Mouse (Mus musculus): ENCODE measurements around the gene C130074G19Rik. TPM values are rescaled to one million over a fixed set of nuclear protein-coding genes. Genes with fewer than 3 reads are reported as not detected.

Gene C130074G19Rik
- polyA plus RNA-seq, 1 experiment: 7.4 TPM

DNA sequence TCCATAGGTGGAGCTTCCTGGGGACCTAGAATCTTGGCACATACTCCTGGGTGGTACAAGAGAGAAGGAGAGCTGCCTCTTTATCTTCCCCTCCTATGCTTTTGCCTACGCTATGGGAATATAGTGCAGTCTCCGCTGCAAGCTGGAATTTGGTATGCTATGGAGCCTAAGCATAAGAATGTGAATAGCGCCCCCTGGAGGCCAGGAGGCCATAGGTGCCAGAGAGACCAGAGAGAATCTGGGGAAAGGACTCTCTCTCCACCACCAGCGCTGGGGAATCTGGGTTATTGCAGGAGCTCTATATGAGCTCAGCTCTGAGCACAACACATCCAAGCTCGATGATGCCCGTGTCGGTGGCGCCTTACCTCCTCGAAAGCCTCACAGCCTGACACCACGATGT lies 50.8 kb downstream of the C130074G19Rik start:
- Histone ChIP-seq H3K4me3 (replicated peaks; ENCODE audit: insufficient read depth, low read depth, low read length) (no peak overlapping the region), H3K27ac (ENCODE audit: insufficient read depth, low read length) (no peak overlapping the region), H3K4me1 (ENCODE audit: control insufficient read depth, insufficient read depth, low read length) (no peaks in the 10 kb centered on the region), H3K27me3 (ENCODE audit: control insufficient read depth, insufficient read depth, low read length) (no peaks in the 10 kb centered on the region)
- 84% methylated on average over 10 of the region's 10 CpGs for WGBS
- TF ChIP-seq POLR2A (IDR thresholded peaks at IDR 0.05; ENCODE audit: borderline replicate concordance, insufficient read depth, low read length): no peak
- peak; percentile 11; the same call in 1 of the 2 replicates for TF ChIP-seq CTCF (IDR thresholded peaks at IDR 0.05; ENCODE audit: borderline replicate concordance, insufficient read depth, low read depth, low read length)
- no peak for DNase-seq

DNA sequence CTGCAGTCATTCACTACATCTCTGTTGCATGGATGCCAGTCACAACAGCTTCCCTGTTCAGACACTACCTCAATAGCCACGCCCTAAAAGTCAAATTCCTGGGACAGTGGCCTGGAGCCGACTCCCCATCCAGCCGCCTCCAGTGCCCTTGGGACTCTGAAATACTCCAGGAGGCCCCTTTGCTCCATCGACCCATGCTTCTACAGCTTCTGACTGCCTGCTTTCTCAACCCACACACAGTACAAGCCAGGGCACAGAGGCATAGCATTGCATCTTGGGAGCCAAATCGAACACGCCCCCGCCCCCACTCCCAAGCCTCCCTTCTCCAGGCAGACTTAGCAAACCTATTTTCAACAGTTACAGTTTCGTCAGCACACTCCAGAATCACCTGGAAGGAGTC lies 53.1 kb downstream of the C130074G19Rik start:
- H3K4me3 ChIP-seq (replicated peaks; ENCODE audit: insufficient read depth, low read depth, low read length): no peak overlapping the region
- 83% methylated on average over 8 of the region's 8 CpGs for whole genome bisulfite sequencing
- H3K27ac ChIP-seq (ENCODE audit: insufficient read depth, low read length): no peak overlapping the region
- H3K4me1 ChIP-seq (ENCODE audit: control insufficient read depth, insufficient read depth, low read length): no peaks in the 10 kb centered on the region
- DNase-seq: no peak
- TF ChIP-seq POLR2A (IDR thresholded peaks at IDR 0.05; ENCODE audit: borderline replicate concordance, insufficient read depth, low read length): no peak
- TF ChIP-seq CTCF (IDR thresholded peaks at IDR 0.05; ENCODE audit: borderline replicate concordance, insufficient read depth, low read depth, low read length): no peak
- H3K27me3 ChIP-seq (ENCODE audit: control insufficient read depth, insufficient read depth, low read length): no peaks in the 10 kb centered on the region

DNA sequence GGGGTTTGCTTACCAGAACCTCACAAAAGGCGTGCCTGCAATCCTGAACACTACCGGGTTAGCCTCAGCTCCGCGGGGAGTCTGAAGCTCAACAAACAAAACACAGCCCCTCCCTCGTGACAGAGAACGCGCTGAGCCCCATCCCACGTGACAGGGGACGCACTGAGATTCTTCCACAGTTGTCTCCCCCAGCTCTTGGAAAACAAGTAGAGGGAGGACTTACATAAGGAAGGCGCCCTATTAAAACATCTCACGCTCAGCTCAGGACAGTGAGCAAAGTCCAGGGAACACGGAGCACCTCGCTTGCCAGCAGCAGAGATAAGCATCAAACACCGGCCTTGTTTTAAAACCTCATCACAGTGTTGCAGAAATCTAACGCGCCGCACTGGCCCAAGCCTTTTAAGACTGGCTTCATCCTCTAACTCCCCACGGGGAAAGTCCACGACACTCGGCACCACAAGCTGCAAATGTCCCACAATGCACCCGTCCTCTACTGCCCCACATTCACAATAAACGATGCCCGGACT lies 55.8 kb downstream of the C130074G19Rik start:
- no peak for TF ChIP-seq POLR2A (IDR thresholded peaks at IDR 0.05; ENCODE audit: borderline replicate concordance, insufficient read depth, low read length)
- TF ChIP-seq CTCF (IDR thresholded peaks at IDR 0.05; ENCODE audit: borderline replicate concordance, insufficient read depth, low read depth, low read length): no peak
- WGBS: 34% methylated on average over 23 of the region's 23 CpGs
- DNase-seq: peak in 1 of 2 experiments; percentile 20
- H3K4me3 ChIP-seq (replicated peaks; ENCODE audit: insufficient read depth, low read depth, low read length): peak overlapping the region; percentile 32
- H3K27me3 ChIP-seq (ENCODE audit: control insufficient read depth, insufficient read depth, low read length): no peaks in the 10 kb centered on the region
- no peak overlapping the region for H3K27ac ChIP-seq (ENCODE audit: insufficient read depth, low read length)
- no peaks in the 10 kb centered on the region for H3K4me1 ChIP-seq (ENCODE audit: control insufficient read depth, insufficient read depth, low read length)

DNA sequence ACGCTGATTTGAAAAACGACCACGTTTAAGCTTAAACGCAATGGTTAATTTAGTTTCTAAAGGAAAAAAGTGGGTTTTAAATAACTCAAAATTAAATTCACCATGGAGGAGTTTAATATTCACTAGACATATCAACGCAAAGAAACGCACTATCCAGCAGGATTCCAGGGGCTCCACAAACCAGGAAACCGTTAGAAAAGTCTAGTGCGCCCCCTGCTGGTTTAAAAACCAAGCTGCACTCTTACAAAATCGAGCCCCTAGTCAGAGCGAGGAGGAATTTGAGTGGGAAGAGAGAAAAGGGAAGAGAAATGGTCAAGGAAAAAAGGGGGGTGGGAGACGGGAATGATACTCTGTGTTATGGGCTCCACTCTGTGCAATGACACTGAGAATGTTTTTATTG lies 57.9 kb downstream of the C130074G19Rik start:
- no peak overlapping the region for H3K4me3 ChIP-seq (replicated peaks; ENCODE audit: insufficient read depth, low read depth, low read length)
- H3K4me1 ChIP-seq (ENCODE audit: control insufficient read depth, insufficient read depth, low read length): no peaks in the 10 kb centered on the region
- TF ChIP-seq POLR2A (IDR thresholded peaks at IDR 0.05; ENCODE audit: borderline replicate concordance, insufficient read depth, low read length) (no peak), CTCF (IDR thresholded peaks at IDR 0.05; ENCODE audit: borderline replicate concordance, insufficient read depth, low read depth, low read length) (peak; percentile 31; the same call in 1 of the 2 replicates)
- no peak overlapping the region for H3K27ac ChIP-seq (ENCODE audit: insufficient read depth, low read length)
- no peaks in the 10 kb centered on the region for H3K27me3 ChIP-seq (ENCODE audit: control insufficient read depth, insufficient read depth, low read length)
- DNase-seq: no peak
- WGBS: 23% methylated on average over 11 of the region's 11 CpGs

DNA sequence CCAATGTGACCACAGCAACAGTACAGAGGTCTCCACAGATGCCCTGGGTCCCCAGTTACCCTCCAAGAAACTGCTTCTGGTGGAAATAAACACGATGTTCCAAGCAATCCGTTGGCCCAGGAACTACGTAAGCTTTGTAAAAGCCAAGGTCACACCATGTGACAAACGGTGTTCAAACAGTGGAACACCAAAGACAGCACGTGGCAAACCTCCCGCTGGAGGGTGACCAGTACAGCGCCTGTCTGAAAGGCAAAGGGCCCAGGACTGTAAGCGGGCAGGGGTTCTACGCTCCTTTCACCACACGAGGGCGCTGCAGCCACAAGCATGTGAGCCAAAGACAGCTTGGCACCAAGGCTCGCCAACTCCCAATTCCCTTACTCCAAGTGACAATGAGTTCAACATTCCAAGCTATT lies 58.6 kb downstream of the C130074G19Rik start:
- H3K27ac ChIP-seq (ENCODE audit: insufficient read depth, low read length): no peak overlapping the region

DNA sequence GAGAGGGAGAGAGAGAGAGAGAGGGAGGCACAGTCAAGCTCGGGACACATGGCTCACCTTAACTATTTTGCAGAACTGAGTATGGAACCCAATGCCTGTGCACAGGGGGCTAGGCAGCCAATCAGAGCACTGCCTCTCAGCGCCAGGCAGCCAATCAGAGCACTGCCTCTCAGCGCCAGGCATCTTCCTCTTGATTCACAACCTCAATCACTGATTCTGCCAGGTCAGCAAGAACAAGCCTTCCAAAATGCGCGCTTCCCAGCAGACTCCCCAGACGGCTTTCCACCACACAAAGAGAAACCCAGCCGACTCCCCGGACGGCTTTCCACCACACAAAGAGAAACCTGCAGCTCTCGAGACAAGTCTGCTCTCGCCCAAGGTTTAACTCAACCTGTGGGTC lies 60.3 kb downstream of the C130074G19Rik start:
- no peak for TF ChIP-seq POLR2A (IDR thresholded peaks at IDR 0.05; ENCODE audit: borderline replicate concordance, insufficient read depth, low read length)
- no peak for TF ChIP-seq CTCF (IDR thresholded peaks at IDR 0.05; ENCODE audit: borderline replicate concordance, insufficient read depth, low read depth, low read length)
- peak in 1 of 2 experiments; percentile 26 for DNase-seq
- WGBS: 28% methylated on average over 11 of the region's 11 CpGs
- Histone ChIP-seq H3K27me3 (ENCODE audit: control insufficient read depth, insufficient read depth, low read length) (no peaks in the 10 kb centered on the region), H3K4me3 (replicated peaks; ENCODE audit: insufficient read depth, low read depth, low read length) (no peak overlapping the region), H3K27ac (ENCODE audit: insufficient read depth, low read length) (no peak overlapping the region), H3K4me1 (ENCODE audit: control insufficient read depth, insufficient read depth, low read length) (no peaks in the 10 kb centered on the region)

More for the DNA sequence above, 58.6 kb downstream of the C130074G19Rik start:
- Histone ChIP-seq H3K4me1 (ENCODE audit: control insufficient read depth, insufficient read depth, low read length) (no peaks in the 10 kb centered on the region), H3K27me3 (ENCODE audit: control insufficient read depth, insufficient read depth, low read length) (no peaks in the 10 kb centered on the region), H3K4me3 (replicated peaks; ENCODE audit: insufficient read depth, low read depth, low read length) (no peak overlapping the region)
- no peak for TF ChIP-seq POLR2A (IDR thresholded peaks at IDR 0.05; ENCODE audit: borderline replicate concordance, insufficient read depth, low read length)
- peak; percentile 93 for TF ChIP-seq CTCF (IDR thresholded peaks at IDR 0.05; ENCODE audit: borderline replicate concordance, insufficient read depth, low read depth, low read length)
- peak; percentile 74 to 82 for DNase-seq
- WGBS: 3% methylated on average over 12 of the region's 12 CpGs

Other genes with a start within 250 kb of the C130074G19Rik start
- gene Hlx, start 150.6 kb downstream of the C130074G19Rik start, polyA plus RNA-seq (2012; rRNA removed): 0.60 and 1.1 TPM in 2 replicates
- 0.16 TPM in 1 of 2 replicates, not detected in the other for gene Marc1, start 71.9 kb downstream of the C130074G19Rik start, polyA plus RNA-seq (2012; rRNA removed)
- gene Marc2, start 36.8 kb downstream of the C130074G19Rik start, polyA plus RNA-seq (2012; rRNA removed): 64.9 and 76.3 TPM in 2 replicates
- gene Mark1, start 116.4 kb upstream of the C130074G19Rik start, polyA plus RNA-seq (2012; rRNA removed): 31.0 and 32.2 TPM in 2 replicates

All from cerebellum, adult 2 months (tissue).